Mouse (Mus musculus) forebrain, embryonic 12.5 days (tissue): ENCODE data around the gene Dach1. TPM values are rescaled to one million over a fixed set of nuclear protein-coding genes. Genes with fewer than 3 reads are reported as not detected.

Source experiments
- ATAC-seq: fragments of 200-750 bp; cut with Nextera tagmentation; 2 replicates; pipeline ENCODE4 v1.8.0; 2017; ENCODE audit warnings: moderate TSS enrichment; ENCODE audit not compliant: low FRiP score
- H3K27ac ChIP-seq: fragments of 300-500 bp; sonication (generic); 2 replicates; pipeline ENCODE4 v1.5.1; 2016; ENCODE audit warnings: mild to moderate bottlenecking
- H3K27me3 ChIP-seq: fragments of 300-500 bp; sonication (generic); 2 replicates; pipeline ENCODE4 v1.6.1; 2016; ENCODE audit warnings: mild to moderate bottlenecking
- H3K36me3 ChIP-seq: fragments of 300-500 bp; sonication (generic); replicated peaks from 2 replicates; pipeline ENCODE4 v1.6.1; 2016; ENCODE audit warnings: mild to moderate bottlenecking
- H3K4me1 ChIP-seq: fragments of 300-500 bp; sonication (generic); 2 replicates; pipeline ENCODE4 v1.6.1; 2016
- H3K4me2 ChIP-seq: fragments of 300-500 bp; sonication (generic); 2 replicates; pipeline ENCODE4 v1.6.1; 2016; ENCODE audit warnings: mild to moderate bottlenecking, moderate library complexity
- H3K4me3 ChIP-seq: fragments of 300-500 bp; sonication (generic); replicated peaks from 2 replicates; pipeline ENCODE4 v1.5.1; 2016; ENCODE audit warnings: mild to moderate bottlenecking
- H3K9ac ChIP-seq: fragments of 300-500 bp; sonication (generic); 2 replicates; pipeline ENCODE4 v1.6.1; 2016; ENCODE audit warnings: mild to moderate bottlenecking
- H3K9me3 ChIP-seq: fragments of 300-500 bp; sonication (generic); 2 replicates; pipeline ENCODE4 v1.6.1; 2016
- WGBS: fragments of 180-500 bp; shearing (Covaris S2); methylation state at CpG from one replicate; pipeline ENCODE4 v1.1.7; 2016; 5-methylcytosine and 5-hydroxymethylcytosine counted together
- polyA plus RNA-seq: library from polyadenylated mRNA; unstranded; fragments of >200 nt; fragmentation: Nextera tagmentation; extraction: Ambion mirVana; gene quantifications from 2 replicates; pipeline ENCODE4 v1.2.1, GENCODE M21; 2016

Gene Dach1
- polyA plus RNA-seq, 1 experiment from 2014 or later, result 22.8 TPM

DNA sequence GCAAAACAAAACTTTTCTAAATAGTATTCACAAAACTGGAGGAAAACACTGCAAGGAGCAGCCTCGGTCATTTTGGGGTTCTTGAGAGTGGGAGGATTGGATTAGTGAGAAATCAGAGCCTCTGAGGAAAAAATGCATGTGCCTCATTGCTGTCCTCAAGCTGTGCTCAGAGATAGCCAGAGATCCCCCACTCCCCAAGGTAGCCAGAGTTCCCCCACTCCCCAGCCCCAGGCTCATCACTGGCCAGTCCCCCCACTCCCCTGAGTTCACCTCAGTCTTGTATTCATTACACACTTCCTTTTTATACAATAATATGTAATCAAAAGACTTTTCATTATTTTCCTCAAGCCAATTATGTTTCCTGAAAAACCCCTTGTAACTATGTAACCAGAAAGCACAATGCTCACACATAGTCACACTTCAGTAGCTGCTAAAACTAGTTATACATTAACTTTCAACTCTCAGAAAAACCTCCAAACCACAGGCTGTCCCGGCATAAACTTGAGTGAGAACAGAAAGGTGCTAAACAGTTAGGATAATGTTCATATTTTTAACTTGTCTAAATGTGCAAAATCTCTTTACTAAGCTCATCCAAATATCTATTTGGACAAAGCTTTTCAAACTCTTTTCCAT is 395.3 kb downstream of the Dach1 start:
- ATAC-seq, result no peak
- H3K9me3 ChIP-seq, result peaks cover 13% of the 10 kb centered on the region; the same call in 1 of the 2 replicates
- H3K36me3 ChIP-seq, result no peaks in the 10 kb centered on the region
- WGBS, result 92% methylated on average over 2 of the region's 2 CpGs
- H3K27me3 ChIP-seq, result no peaks in the 10 kb centered on the region
- no peak overlapping the region for H3K4me2 ChIP-seq
- no peaks in the 10 kb centered on the region for H3K4me1 ChIP-seq
- H3K4me3 ChIP-seq, result no peak overlapping the region
- H3K9ac ChIP-seq, result no peak overlapping the region
- H3K27ac ChIP-seq, result no peak overlapping the region

DNA sequence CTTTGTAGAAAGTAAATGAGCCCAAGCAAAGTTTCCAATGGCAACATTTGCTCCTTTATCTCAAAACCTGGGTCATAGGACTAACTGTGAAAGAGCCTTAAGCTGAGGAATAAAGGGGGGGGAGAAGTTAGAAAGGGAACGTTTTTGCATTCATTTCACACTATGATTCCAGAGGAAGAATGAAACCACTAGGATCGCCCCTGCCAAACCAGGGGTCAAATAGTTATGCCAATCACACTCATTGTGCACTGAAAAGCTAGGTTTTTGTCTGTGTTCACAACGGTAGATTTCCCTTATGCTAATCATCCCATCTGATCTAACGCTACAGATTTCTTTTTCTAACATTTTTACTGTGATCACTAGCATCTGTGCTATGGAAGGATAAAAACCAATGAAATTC is 415.2 kb downstream of the Dach1 start:
- Histone ChIP-seq H3K27ac (no peak overlapping the region), H3K27me3 (no peaks in the 10 kb centered on the region), H3K9ac (no peak overlapping the region), H3K4me3 (no peak overlapping the region), H3K4me1 (peaks cover 3% of the 10 kb centered on the region; the same call in 1 of the 2 replicates), H3K36me3 (no peaks in the 10 kb centered on the region), H3K9me3 (no peaks in the 10 kb centered on the region), H3K4me2 (no peak overlapping the region)
- WGBS, result 3% methylated on average over 4 of the region's 4 CpGs
- ATAC-seq, result peak; percentile 58; the same call in 1 of the 2 replicates

DNA sequence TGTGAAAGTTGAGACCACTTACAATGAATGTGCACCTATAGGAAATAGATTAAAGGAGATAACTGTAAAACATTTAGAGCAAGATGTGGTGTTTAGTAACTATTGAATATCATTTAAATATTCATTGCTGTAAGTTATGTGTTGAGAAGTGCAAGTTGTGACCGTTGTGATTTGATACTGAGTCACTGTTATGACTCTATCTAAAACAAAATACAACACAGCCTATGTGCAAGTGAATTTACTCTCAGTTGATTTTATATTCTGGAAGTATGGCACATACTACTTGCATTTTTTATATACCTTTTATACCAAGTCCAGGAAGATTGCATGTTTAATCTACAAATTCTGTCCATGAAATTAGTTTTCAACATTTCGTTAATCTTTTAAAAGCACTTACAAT is 415.6 kb downstream of the Dach1 start:
- Histone ChIP-seq H3K36me3 (no peaks in the 10 kb centered on the region), H3K4me1 (peaks cover 3% of the 10 kb centered on the region; the same call in 1 of the 2 replicates), H3K4me2 (no peak overlapping the region), H3K27me3 (no peaks in the 10 kb centered on the region), H3K9ac (no peak overlapping the region), H3K27ac (no peak overlapping the region), H3K9me3 (no peaks in the 10 kb centered on the region), H3K4me3 (no peak overlapping the region)
- ATAC-seq, result no peak
- WGBS, result 27% methylated on average over 2 of the region's 2 CpGs

- no peaks in the 10 kb centered on the region for H3K27me3 ChIP-seq
- no peak for ATAC-seq
- no peak overlapping the region for H3K27ac ChIP-seq
- no peak overlapping the region for H3K9ac ChIP-seq
- H3K4me1 ChIP-seq, result no peaks in the 10 kb centered on the region
- WGBS, result 89% methylated on average over 2 of the region's 2 CpGs
- H3K36me3 ChIP-seq, result no peaks in the 10 kb centered on the region
- no peak overlapping the region for H3K4me3 ChIP-seq
- H3K9me3 ChIP-seq, result no peaks in the 10 kb centered on the region
- no peak overlapping the region for H3K4me2 ChIP-seq
Observed at GRCm38 (mm10) chr14:97743252-97743651, 426.3 kb downstream of the Dach1 start.

GRCm38 (mm10) chr14:97742785-97743184 is 426.8 kb downstream of the Dach1 start:
- Histone ChIP-seq H3K4me1 (no peaks in the 10 kb centered on the region), H3K9me3 (no peaks in the 10 kb centered on the region), H3K4me2 (no peak overlapping the region), H3K4me3 (no peak overlapping the region), H3K27me3 (no peaks in the 10 kb centered on the region), H3K36me3 (no peaks in the 10 kb centered on the region), H3K27ac (no peak overlapping the region), H3K9ac (no peak overlapping the region)
- 59% methylated on average over 4 of the region's 4 CpGs for WGBS
- no peak for ATAC-seq
